Mouse (Mus musculus) embryonic fibroblast, embryonic 13.5 days (primary cell): ENCODE measurements around the gene Fscn1.

Experiments used
- CTCF ChIP-seq: IDR thresholded peaks from 2 replicates; pipeline ENCODE4 v1.5.1; 2011; ENCODE audit warnings: mild to moderate bottlenecking, control low read depth, low read length, moderate library complexity, borderline replicate concordance; ENCODE audit not compliant: insufficient read depth
- POLR2A ChIP-seq: IDR thresholded peaks from 2 replicates; pipeline ENCODE4 v1.6.1; 2011; ENCODE audit warnings: low read depth, mild to moderate bottlenecking, control low read depth, low read length, moderate library complexity

GRCm38 (mm10) chr5:142998171-142998570 lies 38.0 kb downstream of the Fscn1 start:
- TF ChIP-seq CTCF: no peak
- no peak for TF ChIP-seq POLR2A
